Mouse (Mus musculus) limb, embryonic 10.5 days (tissue): Measurements from ENCODE around the gene Fmo1. TPM values are rescaled to one million over a fixed set of nuclear protein-coding genes. Genes with fewer than 3 reads are reported as not detected.
A peak's percentile ranks its signal among the peaks of the same experiment; 100 is the strongest.

ENCODE experiments used
- DNase-seq: peaks from one replicate; pipeline ENCODE4 v3.0.0-alpha.2; 2017; ENCODE audit warnings: low spot score
- H3K27ac ChIP-seq: fragments of 300-500 bp; sonication (generic); 2 replicates; pipeline ENCODE4 v1.5.1; 2016; ENCODE audit warnings: mild to moderate bottlenecking
- H3K27me3 ChIP-seq: fragments of 300-500 bp; sonication (generic); 2 replicates; pipeline ENCODE4 v1.6.1; 2016; ENCODE audit warnings: low read depth, mild to moderate bottlenecking; ENCODE audit not compliant: poor library complexity, severe bottlenecking
- H3K36me3 ChIP-seq: fragments of 300-500 bp; sonication (generic); 2 replicates; pipeline ENCODE4 v1.6.1; 2016; ENCODE audit warnings: mild to moderate bottlenecking, moderate library complexity
- H3K4me1 ChIP-seq: fragments of 300-500 bp; sonication (generic); 2 replicates; pipeline ENCODE4 v1.6.1; 2016
- H3K4me3 ChIP-seq: fragments of 300-500 bp; sonication (generic); 2 replicates; pipeline ENCODE4 v1.5.1; 2016; ENCODE audit warnings: mild to moderate bottlenecking, moderate library complexity
- H3K9me3 ChIP-seq: fragments of 300-500 bp; sonication (generic); replicated peaks from 2 replicates; pipeline ENCODE4 v1.6.1; 2016; ENCODE audit warnings: mild to moderate bottlenecking
- WGBS: fragments of 180-500 bp; shearing (Covaris S2); methylation state at CpG from one replicate; pipeline ENCODE4 v1.1.7; 2016; 5-methylcytosine and 5-hydroxymethylcytosine counted together
- polyA plus RNA-seq: library from polyadenylated mRNA; unstranded; fragments of >200 nt; fragmentation: Nextera tagmentation; extraction: Ambion mirVana; gene quantifications from 2 replicates; pipeline ENCODE4 v1.2.1, GENCODE M21; 2016

Gene Fmo1
- 1.6 and 2.1 TPM in 2 replicates for polyA plus RNA-seq

- Histone ChIP-seq H3K4me1 (peaks cover 41% of the 10 kb centered on the region), H3K4me3 (no peak within 1 kb of the TSS), H3K27ac (no peak within 1 kb of the TSS), H3K9me3 (no peaks in the 10 kb centered on the region), H3K27me3 (no peaks in the 10 kb centered on the region), H3K36me3 (no peaks in the 10 kb centered on the region)
- DNase-seq: no peak
- 50% methylated on average over 7 of the region's 7 CpGs for WGBS
Measured at GRCm38 (mm10) chr1:162866280-162866681, at the start of gene Fmo1. Gene Fmo1, minus strand, starts transcription at chr1:162866610.

- Histone ChIP-seq H3K27me3 (no peaks in the 10 kb centered on the region), H3K4me1 (0 out of 2 replicates have a peak, but pooled peaks cover 3% of the 10 kb centered on the region), H3K36me3 (no peaks in the 10 kb centered on the region), H3K9me3 (no peaks in the 10 kb centered on the region), H3K27ac (no peak overlapping the region), H3K4me3 (no peak overlapping the region)
- WGBS: 93% methylated on average over 4 of the region's 4 CpGs
- no peak for DNase-seq
Measured at GRCm38 (mm10) chr1:162914932-162915556, 48.6 kb upstream of the Fmo1 start.

- Histone ChIP-seq H3K36me3 (no peaks in the 10 kb centered on the region), H3K4me3 (no peak overlapping the region), H3K27me3 (no peaks in the 10 kb centered on the region), H3K9me3 (no peaks in the 10 kb centered on the region), H3K27ac (no peak overlapping the region), H3K4me1 (no peaks in the 10 kb centered on the region)
- no peak for DNase-seq
Measured at GRCm38 (mm10) chr1:162912085-162912484, 45.7 kb upstream of the Fmo1 start.

- H3K9me3 ChIP-seq: no peaks in the 10 kb centered on the region
- H3K4me3 ChIP-seq: no peak overlapping the region
- H3K27me3 ChIP-seq: no peaks in the 10 kb centered on the region
- no peaks in the 10 kb centered on the region for H3K36me3 ChIP-seq
- no peak for DNase-seq
- H3K27ac ChIP-seq: no peak overlapping the region
- H3K4me1 ChIP-seq: no peaks in the 10 kb centered on the region
- 80% methylated on average over 4 of the region's 4 CpGs for WGBS
Measured at GRCm38 (mm10) chr1:162901879-162902278, 35.5 kb upstream of the Fmo1 start.

- Histone ChIP-seq H3K36me3 (no peaks in the 10 kb centered on the region), H3K4me3 (no peak within 1 kb of the TSS), H3K4me1 (no peaks in the 10 kb centered on the region), H3K9me3 (no peaks in the 10 kb centered on the region), H3K27me3 (no peaks in the 10 kb centered on the region), H3K27ac (no peak within 1 kb of the TSS)
- WGBS: 79% methylated on average over 14 of the region's 14 CpGs
- no peak for DNase-seq
Measured at GRCm38 (mm10) chr1:162897838-162898811, 31.7 kb upstream of the Fmo1 start, which contains the start of gene Fmo2. Gene Fmo2, minus strand, starts transcription at chr1:162898726.

GRCm38 (mm10) chr1:162895900-162896299 is 29.5 kb upstream of the Fmo1 start:
- H3K27ac ChIP-seq: no peak overlapping the region
- H3K9me3 ChIP-seq: no peaks in the 10 kb centered on the region
- no peak overlapping the region for H3K4me3 ChIP-seq
- H3K4me1 ChIP-seq: no peaks in the 10 kb centered on the region
- H3K36me3 ChIP-seq: no peaks in the 10 kb centered on the region
- DNase-seq: peak; percentile 85
- WGBS: 43% methylated on average over 6 of the region's 6 CpGs
- no peaks in the 10 kb centered on the region for H3K27me3 ChIP-seq

GRCm38 (mm10) chr1:162893014-162893413 is 26.6 kb upstream of the Fmo1 start:
- H3K4me3 ChIP-seq: no peak overlapping the region
- WGBS: 96% methylated on average over 6 of the region's 6 CpGs
- no peaks in the 10 kb centered on the region for H3K4me1 ChIP-seq
- H3K36me3 ChIP-seq: no peaks in the 10 kb centered on the region
- DNase-seq: no peak
- H3K27me3 ChIP-seq: no peaks in the 10 kb centered on the region
- H3K27ac ChIP-seq: no peak overlapping the region
- H3K9me3 ChIP-seq: no peaks in the 10 kb centered on the region

GRCm38 (mm10) chr1:162891980-162892451 is 25.6 kb upstream of the Fmo1 start:
- Histone ChIP-seq H3K9me3 (no peaks in the 10 kb centered on the region), H3K4me1 (no peaks in the 10 kb centered on the region), H3K4me3 (no peak overlapping the region), H3K36me3 (no peaks in the 10 kb centered on the region), H3K27ac (no peak overlapping the region), H3K27me3 (no peaks in the 10 kb centered on the region)
- 84% methylated on average over 6 of the region's 6 CpGs for WGBS
- DNase-seq: no peak

- 92% methylated on average over 12 of the region's 12 CpGs for WGBS
- no peak for DNase-seq
- Histone ChIP-seq H3K9me3 (no peaks in the 10 kb centered on the region), H3K36me3 (no peaks in the 10 kb centered on the region), H3K4me3 (no peak overlapping the region), H3K27me3 (no peaks in the 10 kb centered on the region), H3K27ac (no peak overlapping the region), H3K4me1 (no peaks in the 10 kb centered on the region)
Measured at GRCm38 (mm10) chr1:162888646-162889045, 22.2 kb upstream of the Fmo1 start.

- H3K36me3 ChIP-seq: no peaks in the 10 kb centered on the region
- H3K27ac ChIP-seq: no peak overlapping the region
- H3K27me3 ChIP-seq: no peaks in the 10 kb centered on the region
- no peaks in the 10 kb centered on the region for H3K9me3 ChIP-seq
- DNase-seq: no peak
- no peaks in the 10 kb centered on the region for H3K4me1 ChIP-seq
- H3K4me3 ChIP-seq: no peak overlapping the region
- WGBS: 95% methylated on average over 7 of the region's 7 CpGs
Measured at GRCm38 (mm10) chr1:162887644-162888043, 21.2 kb upstream of the Fmo1 start.

- no peaks in the 10 kb centered on the region for H3K36me3 ChIP-seq
- 88% methylated on average over 11 of the region's 11 CpGs for WGBS
- no peak overlapping the region for H3K4me3 ChIP-seq
- no peaks in the 10 kb centered on the region for H3K4me1 ChIP-seq
- no peaks in the 10 kb centered on the region for H3K9me3 ChIP-seq
- DNase-seq: no peak
- no peak overlapping the region for H3K27ac ChIP-seq
- H3K27me3 ChIP-seq: no peaks in the 10 kb centered on the region
Measured at GRCm38 (mm10) chr1:162886138-162886816, 19.9 kb upstream of the Fmo1 start.

- H3K9me3 ChIP-seq: no peaks in the 10 kb centered on the region
- H3K27ac ChIP-seq: no peak overlapping the region
- H3K36me3 ChIP-seq: no peaks in the 10 kb centered on the region
- H3K27me3 ChIP-seq: no peaks in the 10 kb centered on the region
- WGBS: 81% methylated on average over 4 of the region's 4 CpGs
- no peak for DNase-seq
- H3K4me3 ChIP-seq: no peak overlapping the region
- no peaks in the 10 kb centered on the region for H3K4me1 ChIP-seq
Measured at GRCm38 (mm10) chr1:162882681-162883080, 16.3 kb upstream of the Fmo1 start.
